Mouse (Mus musculus) lung, postnatal 0 days (tissue): ENCODE data around the gene Ifitm7. TPM values are rescaled to one million over a fixed set of nuclear protein-coding genes. Genes with fewer than 3 reads are reported as not detected.
"Not testable (repeated sequence)": the region's sequence is repeated elsewhere in the genome, so short reads cannot be mapped to it uniquely, and the experiment has no call there.

ENCODE experiments used
- ATAC-seq: fragments of 200-750 bp; cut with Nextera tagmentation; 2 replicates; pipeline ENCODE4 v1.8.0; 2017; ENCODE audit warnings: moderate library complexity
- DNase-seq: peaks from one replicate; pipeline ENCODE4 v3.0.0-alpha.2; 2016; ENCODE audit warnings: low spot score
- H3K27ac ChIP-seq: fragments of 300-500 bp; sonication (generic); 2 replicates; pipeline ENCODE4 v1.5.1; 2014; ENCODE audit warnings: antibody characterized with exemption, mild to moderate bottlenecking, low read length, mixed read lengths
- H3K27me3 ChIP-seq: fragments of 300-500 bp; sonication (generic); replicated peaks from 2 replicates; pipeline ENCODE4 v1.6.1; 2014; ENCODE audit warnings: low read length, mixed read lengths; ENCODE audit not compliant: insufficient read depth
- H3K36me3 ChIP-seq: fragments of 300-500 bp; sonication (generic); 2 replicates; pipeline ENCODE4 v1.6.1; 2014; ENCODE audit warnings: low read length, mixed read lengths; ENCODE audit not compliant: insufficient read depth
- H3K4me1 ChIP-seq: fragments of 300-500 bp; sonication (generic); 2 replicates; pipeline ENCODE4 v1.6.1; 2014; ENCODE audit warnings: antibody characterized with exemption, low read depth, low read length, mixed read lengths; ENCODE audit not compliant: insufficient read depth
- H3K4me2 ChIP-seq: fragments of 300-500 bp; sonication (generic); replicated peaks from 2 replicates; pipeline ENCODE4 v1.6.1; 2014; ENCODE audit warnings: low read depth, mild to moderate bottlenecking, low read length, moderate library complexity, mixed read lengths
- H3K4me3 ChIP-seq: fragments of 300-500 bp; sonication (generic); 2 replicates; pipeline ENCODE4 v1.5.1; 2014; ENCODE audit warnings: low read depth, low read length
- H3K9ac ChIP-seq: fragments of 300-500 bp; sonication (generic); replicated peaks from 2 replicates; pipeline ENCODE4 v1.6.1; 2014; ENCODE audit warnings: low read depth, mild to moderate bottlenecking
- H3K9me3 ChIP-seq: fragments of 300-500 bp; sonication (generic); 2 replicates; pipeline ENCODE4 v1.6.1; 2016; ENCODE audit warnings: low read length, mixed read lengths
- CTCF ChIP-seq: IDR thresholded peaks from 2 replicates; pipeline ENCODE4 v1.5.1; 2016; ENCODE audit warnings: antibody characterized with exemption, mild to moderate bottlenecking
- EP300 ChIP-seq: IDR thresholded peaks from 2 replicates; pipeline ENCODE4 v1.6.1; 2016; ENCODE audit warnings: antibody characterized with exemption, mild to moderate bottlenecking, control low read depth
- WGBS: fragments of 180-500 bp; shearing (Covaris S2); extraction: QIAGEN DNeasy Blood & Tissue Kit; methylation state at CpG from one replicate; pipeline ENCODE4 v1.1.7; 2014; 5-methylcytosine and 5-hydroxymethylcytosine counted together
- polyA plus RNA-seq: library from polyadenylated mRNA; unstranded; fragments of >200 nt; fragmentation: Nextera tagmentation; extraction: Ambion mirVana; gene quantifications from 2 replicates; pipeline ENCODE4 v1.2.1, GENCODE M21; 2015

Gene Ifitm7
- polyA plus RNA-seq, 1 experiment from 2014 or later: not detected

DNA sequence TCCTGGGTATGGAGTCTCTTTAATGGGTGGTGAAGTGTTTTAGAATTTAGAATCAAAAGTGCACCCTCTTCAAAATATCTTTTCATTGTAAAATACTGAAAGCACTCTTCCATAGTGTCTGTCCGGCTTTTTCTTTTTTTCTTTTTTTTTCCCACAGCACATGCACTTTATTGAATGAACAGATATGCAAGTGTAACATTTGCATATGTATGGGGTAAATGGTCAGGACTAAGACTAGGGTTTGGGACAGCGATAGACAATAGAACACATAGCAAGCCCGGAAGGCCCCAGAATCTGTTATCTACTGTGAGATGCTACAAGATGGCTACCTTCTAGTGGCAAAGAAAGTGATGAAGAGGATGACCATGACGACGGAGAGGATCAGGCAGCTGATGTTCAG, 3.5 kb downstream of the Ifitm7 start:
- no peak for TF ChIP-seq CTCF
- TF ChIP-seq EP300: no peak
- ATAC-seq (no peak), DNase-seq (no peak)
- no peaks in the 10 kb centered on the region for H3K27me3 ChIP-seq
- no peak overlapping the region for H3K9ac ChIP-seq
- H3K36me3 ChIP-seq: no peaks in the 10 kb centered on the region
- 92% methylated on average over 5 of the region's 5 CpGs for WGBS
- H3K4me2 ChIP-seq: no peak overlapping the region
- no peaks in the 10 kb centered on the region for H3K9me3 ChIP-seq
- H3K27ac ChIP-seq: no peak overlapping the region
- H3K4me1 ChIP-seq: peaks cover 7% of the 10 kb centered on the region
- no peak overlapping the region for H3K4me3 ChIP-seq

DNA sequence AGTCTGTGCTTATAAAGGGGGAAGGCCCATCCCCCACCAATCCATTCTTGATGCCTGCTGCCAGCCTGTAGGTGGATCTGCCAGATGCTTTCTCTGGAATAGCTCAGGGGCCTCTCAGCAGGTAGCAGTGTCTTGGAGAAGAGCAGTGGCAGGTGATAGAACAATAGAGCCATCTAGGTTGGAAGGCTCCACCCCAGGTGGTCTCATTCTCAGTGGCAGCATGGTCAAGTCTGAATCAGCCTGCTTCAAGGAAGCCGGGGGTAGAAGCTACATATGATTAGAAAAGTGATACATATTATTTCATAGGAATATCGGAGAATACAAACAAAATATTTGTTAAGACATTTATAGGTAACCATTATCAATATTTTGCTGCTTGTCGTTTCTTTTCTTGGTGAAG, 5.0 kb downstream of the Ifitm7 start:
- WGBS: 80% methylated on average over 3 of the region's 3 CpGs
- ATAC-seq, H3K27me3 ChIP-seq: not testable (repeated sequence)

DNA sequence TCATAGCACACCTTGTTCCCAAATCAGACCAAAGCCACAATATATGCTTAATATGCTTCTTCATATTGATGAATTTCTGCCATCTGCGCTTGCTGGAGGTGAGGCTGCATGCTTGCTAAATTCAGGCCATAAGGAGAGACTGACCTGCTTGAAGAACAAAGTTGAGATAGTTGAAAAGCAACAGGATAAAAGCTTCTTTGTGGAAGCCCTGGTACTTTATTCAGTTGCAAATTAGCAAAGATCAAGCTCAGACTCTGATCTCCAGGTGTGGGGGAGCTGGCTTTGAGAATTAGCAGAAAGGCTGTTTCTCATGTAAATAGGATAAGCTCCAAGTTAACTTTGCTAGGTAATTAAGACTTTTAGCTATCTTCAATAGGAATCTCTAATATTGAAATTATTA, 9.7 kb downstream of the Ifitm7 start:
- 61% methylated on average over 1 of the region's 1 CpGs for WGBS
- not testable (repeated sequence) for H3K4me2 ChIP-seq, H3K9ac ChIP-seq, H3K9me3 ChIP-seq, ATAC-seq, H3K36me3 ChIP-seq, H3K27ac ChIP-seq, DNase-seq, H3K27me3 ChIP-seq, H3K4me3 ChIP-seq, H3K4me1 ChIP-seq

More for the DNA sequence above, 5.0 kb downstream of the Ifitm7 start:
- H3K9ac ChIP-seq, H3K4me1 ChIP-seq, DNase-seq, H3K4me2 ChIP-seq, H3K36me3 ChIP-seq, H3K27ac ChIP-seq, H3K9me3 ChIP-seq, H3K4me3 ChIP-seq: not testable (repeated sequence)

DNA sequence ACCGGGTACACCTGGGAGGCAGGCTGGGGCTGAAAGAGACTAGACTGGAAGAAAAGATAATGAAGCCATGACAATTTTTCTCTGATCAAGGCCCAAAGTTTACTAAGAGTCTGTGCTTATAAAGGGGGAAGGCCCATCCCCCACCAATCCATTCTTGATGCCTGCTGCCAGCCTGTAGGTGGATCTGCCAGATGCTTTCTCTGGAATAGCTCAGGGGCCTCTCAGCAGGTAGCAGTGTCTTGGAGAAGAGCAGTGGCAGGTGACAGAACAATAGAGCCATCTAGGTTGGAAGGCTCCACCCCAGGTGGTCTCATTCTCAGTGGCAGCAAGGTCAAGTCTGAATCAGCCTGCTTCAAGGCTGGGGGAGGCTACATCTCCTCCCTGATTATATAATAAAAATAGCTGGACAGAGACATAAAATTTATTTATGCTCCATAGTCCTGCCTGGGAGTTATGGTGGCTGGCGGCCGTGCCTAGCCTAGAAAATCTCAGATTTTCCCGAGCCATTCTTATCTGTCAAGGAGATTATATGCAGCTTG, 10.3 kb downstream of the Ifitm7 start:
- 86% methylated on average over 4 of the region's 4 CpGs for WGBS
- H3K36me3 ChIP-seq, ATAC-seq, H3K4me1 ChIP-seq, DNase-seq, H3K27me3 ChIP-seq, H3K9me3 ChIP-seq, H3K4me2 ChIP-seq, H3K9ac ChIP-seq, H3K27ac ChIP-seq, H3K4me3 ChIP-seq: not testable (repeated sequence)

DNA sequence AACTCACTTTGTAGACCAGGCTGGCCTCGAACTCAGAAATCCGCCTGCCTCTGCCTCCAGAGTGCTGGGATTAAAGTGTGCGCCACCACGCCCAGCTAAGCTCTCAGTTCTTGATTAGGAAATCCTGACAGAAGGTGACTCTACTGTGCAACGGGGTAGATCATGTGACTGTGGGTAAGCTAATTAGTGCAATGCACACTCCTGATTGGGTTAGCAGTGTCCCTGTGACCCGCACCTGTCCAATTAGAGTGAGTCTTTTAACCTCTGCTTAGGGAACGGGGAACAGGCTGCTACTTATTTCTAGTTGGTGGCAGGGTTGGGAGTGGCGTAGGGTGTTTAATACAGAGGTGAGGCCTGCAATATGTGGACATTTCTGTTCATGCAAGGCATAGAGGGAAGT, 14.6 kb downstream of the Ifitm7 start:
- no peak overlapping the region for H3K9ac ChIP-seq

DNA sequence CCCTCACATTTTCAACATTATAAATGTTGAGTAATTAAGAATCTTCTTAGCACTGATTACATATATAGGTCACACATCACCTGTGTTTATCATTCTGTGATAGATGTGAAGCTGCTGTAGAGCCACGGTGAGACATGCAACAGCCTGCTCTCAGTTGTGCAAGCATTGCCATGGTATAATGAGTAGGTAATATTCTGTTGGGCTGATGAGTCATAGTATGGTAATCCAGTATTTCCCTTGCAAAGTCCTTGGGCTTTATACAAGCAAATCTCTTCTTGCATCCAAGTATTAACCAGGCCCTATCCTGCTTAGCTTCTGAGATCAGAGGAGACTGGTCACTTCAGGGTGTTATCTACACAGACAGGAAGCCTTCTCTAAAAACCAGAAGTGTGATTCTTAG, 17.6 kb downstream of the Ifitm7 start:
- no peak for ATAC-seq

More for the DNA sequence above, 14.6 kb downstream of the Ifitm7 start:
- Histone ChIP-seq H3K27me3 (no peaks in the 10 kb centered on the region), H3K4me1 (no peaks in the 10 kb centered on the region), H3K27ac (no peak overlapping the region), H3K9me3 (no peaks in the 10 kb centered on the region), H3K36me3 (no peaks in the 10 kb centered on the region), H3K4me2 (no peak overlapping the region), H3K4me3 (no peak overlapping the region)
- no peak for TF ChIP-seq EP300
- TF ChIP-seq CTCF: no peak
- 94% methylated on average over 8 of the region's 8 CpGs for WGBS
- DNase-seq (no peak), ATAC-seq (no peak)

DNA sequence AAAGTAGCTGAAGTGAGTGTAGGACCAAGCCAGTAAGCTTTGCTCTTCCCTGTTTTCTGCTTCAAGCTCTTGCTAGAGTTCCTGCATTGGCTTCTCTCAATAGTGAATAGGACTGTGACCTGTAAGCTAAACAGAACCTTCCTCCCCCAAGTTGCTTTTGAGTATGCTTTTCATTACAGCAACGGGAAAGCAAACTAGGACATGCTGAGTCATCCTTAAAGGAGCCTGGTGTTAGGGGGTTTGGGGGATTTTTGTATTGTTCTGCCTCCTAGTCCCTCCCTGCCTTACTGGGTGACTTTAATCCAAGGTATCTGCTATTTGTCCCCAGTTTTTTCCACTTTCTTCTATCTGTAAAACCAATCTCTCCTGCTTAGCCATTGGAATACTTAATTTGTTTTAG, 24.6 kb downstream of the Ifitm7 start:
- Histone ChIP-seq H3K9ac (no peak overlapping the region), H3K4me2 (no peak overlapping the region), H3K36me3 (no peaks in the 10 kb centered on the region), H3K4me1 (no peaks in the 10 kb centered on the region), H3K27me3 (no peaks in the 10 kb centered on the region), H3K27ac (no peak overlapping the region), H3K9me3 (no peaks in the 10 kb centered on the region), H3K4me3 (no peak overlapping the region)
- no peak for TF ChIP-seq CTCF
- no peak for TF ChIP-seq EP300
- 37% methylated on average over 1 of the region's 1 CpGs for WGBS
- ATAC-seq: no peak
- no peak for DNase-seq

More for the DNA sequence above, 17.6 kb downstream of the Ifitm7 start:
- Histone ChIP-seq H3K4me2 (no peak overlapping the region), H3K27me3 (no peaks in the 10 kb centered on the region), H3K27ac (no peak overlapping the region), H3K9me3 (no peaks in the 10 kb centered on the region), H3K4me3 (no peak overlapping the region), H3K36me3 (no peaks in the 10 kb centered on the region), H3K4me1 (no peaks in the 10 kb centered on the region), H3K9ac (no peak overlapping the region)
- DNase-seq: no peak
- no peak for TF ChIP-seq CTCF
- TF ChIP-seq EP300: no peak
- WGBS: 76% methylated on average over 1 of the region's 1 CpGs
